Mouse (Mus musculus): ENCODE measurements around the gene Trim65. TPM values are rescaled to one million over a fixed set of nuclear protein-coding genes. Genes with fewer than 3 reads are reported as not detected.
A peak's percentile ranks its signal among the peaks of the same experiment; 100 is the strongest.
"Not testable (repeated sequence)": the region's sequence is repeated elsewhere in the genome, so short reads cannot be mapped to it uniquely, and the experiment has no call there.

Trim65 gene
- polyA plus RNA-seq, 1 experiment from 2014 or later = 2.8 TPM

DNA sequence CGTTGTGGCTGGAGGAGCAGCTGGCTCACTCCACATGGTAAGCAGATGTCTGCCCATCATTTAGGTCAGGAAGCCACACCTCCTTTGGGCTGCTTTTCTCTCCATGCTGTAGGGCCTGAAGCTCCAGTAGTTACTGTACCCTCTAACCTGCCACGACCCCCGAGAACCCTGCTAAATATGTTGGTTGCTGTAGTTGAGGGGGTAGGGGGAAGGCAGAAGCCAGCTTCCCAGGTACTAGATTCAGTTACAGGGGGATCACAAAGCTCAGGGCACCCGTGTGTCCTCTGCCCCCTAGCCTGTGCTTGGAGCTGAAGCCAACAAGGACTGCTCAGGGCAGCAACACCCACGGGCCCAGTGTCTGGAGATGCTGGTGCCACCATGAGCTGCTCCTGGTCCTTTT lies 2.6 kb upstream of the Trim65 start:
- WGBS = 53% methylated on average over 5 of the region's 5 CpGs
- Histone ChIP-seq H3K27me3 (no peaks in the 10 kb centered on the region), H3K27ac (no peak overlapping the region), H3K9me3 (no peaks in the 10 kb centered on the region), H3K4me2 (no peak overlapping the region), H3K36me3 (peaks cover 43% of the 10 kb centered on the region), H3K4me3 (no peak overlapping the region), H3K4me1 (peaks cover 42% of the 10 kb centered on the region), H3K9ac (no peak overlapping the region)
- ATAC-seq (ENCODE audit: insufficient number of reproducible peaks, insufficient read depth, low FRiP score, low TSS enrichment, low read depth) = no peak

DNA sequence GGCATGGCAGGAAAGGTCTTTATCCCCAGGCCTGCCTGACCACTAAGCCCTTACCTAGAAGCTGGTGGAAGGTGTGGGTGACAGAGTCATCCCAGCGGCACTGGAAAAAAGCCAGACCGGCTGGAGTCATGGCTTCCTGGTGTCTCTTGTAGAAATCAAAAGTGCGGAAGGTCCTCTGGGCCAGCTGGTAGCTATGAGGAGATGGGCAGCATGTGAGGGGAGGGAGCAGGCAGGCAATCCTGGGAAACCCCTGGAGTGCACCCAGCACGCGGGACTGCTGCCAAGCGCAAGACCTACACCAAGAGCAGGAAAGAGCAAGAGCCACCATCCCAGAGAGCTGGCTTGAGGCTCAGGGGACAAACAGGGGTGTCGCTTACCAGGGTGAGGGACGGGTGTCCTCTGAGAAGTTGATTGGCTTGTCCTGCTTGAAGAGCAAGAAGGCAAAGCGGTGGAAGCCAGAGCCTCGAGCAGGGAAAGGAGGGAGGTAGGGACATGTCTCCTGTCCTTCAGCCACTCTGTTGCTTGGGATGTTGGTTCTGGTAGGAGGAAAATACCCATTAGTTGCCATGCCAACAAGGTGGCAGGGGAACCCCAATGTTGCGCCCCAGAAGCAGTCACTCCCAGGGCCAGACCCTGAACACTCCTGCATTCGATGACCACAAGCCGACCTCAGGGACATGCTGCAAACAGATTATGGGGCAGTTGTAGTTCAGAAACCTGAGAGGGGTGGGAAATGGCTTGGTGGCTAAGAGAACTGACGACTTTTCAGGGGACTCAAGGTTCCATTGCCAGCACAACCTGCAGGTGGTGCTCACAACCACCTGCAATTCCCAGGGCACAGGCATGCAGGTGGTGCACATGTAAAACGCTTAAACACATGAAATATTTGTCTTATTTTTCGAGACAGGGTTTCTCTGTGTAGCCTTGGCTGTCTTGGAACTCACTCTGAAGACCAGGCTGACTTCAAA lies 1.7 kb upstream of the Trim65 start:
- Histone ChIP-seq H3K27me3 (no peaks in the 10 kb centered on the region), H3K4me3 (no peak overlapping the region), H3K9ac (0 out of 2 replicates have a peak overlapping the region, but pooled peaks have one; percentile 27), H3K4me2 (no peak overlapping the region), H3K27ac (no peak overlapping the region), H3K4me1 (peaks cover 39% of the 10 kb centered on the region), H3K9me3 (no peaks in the 10 kb centered on the region), H3K36me3 (peaks cover 43% of the 10 kb centered on the region)
- no peak for ATAC-seq (ENCODE audit: insufficient number of reproducible peaks, insufficient read depth, low FRiP score, low TSS enrichment, low read depth)
- 76% methylated on average over 16 of the region's 16 CpGs for WGBS

DNA sequence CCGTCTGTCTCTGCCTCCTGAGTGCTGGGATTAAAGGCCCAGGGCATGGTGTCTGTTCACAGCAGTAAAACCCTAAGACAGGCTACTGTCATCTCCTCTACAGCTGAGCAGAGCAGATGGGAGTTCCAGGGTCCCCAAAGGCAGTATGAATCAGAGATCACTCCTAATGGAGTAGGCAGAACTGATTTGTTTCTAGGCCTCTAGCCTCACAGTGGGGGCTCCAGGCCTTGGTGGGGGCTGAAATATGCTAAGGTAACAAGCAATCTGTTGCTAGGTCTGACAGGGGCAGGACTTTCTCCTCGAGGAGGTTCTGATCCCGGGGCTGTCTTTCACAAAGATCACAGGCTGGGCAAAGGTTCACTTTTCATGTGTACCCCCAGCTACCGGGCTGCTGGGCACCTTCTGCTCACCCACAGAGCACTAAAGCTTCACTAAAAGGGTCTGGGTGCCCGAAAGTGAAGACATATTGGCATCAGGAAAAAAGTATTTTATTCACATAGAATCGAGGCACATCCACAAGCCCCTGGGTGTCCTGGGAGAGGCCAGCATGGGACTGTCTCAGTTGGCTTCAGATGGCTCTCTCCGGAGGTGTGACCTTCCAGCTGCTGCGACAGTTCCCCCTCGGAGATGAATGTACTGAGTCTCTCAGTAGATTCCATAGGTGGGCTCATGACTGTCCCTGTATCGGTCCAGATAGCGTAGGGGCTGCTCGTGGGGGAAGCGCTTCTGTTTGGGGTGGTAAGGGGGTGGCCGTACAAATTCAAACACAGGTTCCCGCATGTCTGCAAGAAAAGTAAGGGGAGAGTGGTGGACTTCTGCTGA lies 632 bp upstream of the Trim65 start:
- Histone ChIP-seq H3K27me3 (no peaks in the 10 kb centered on the region), H3K27ac (peak overlapping the region; percentile 90), H3K4me2 (peak overlapping the region; percentile 71), H3K9me3 (no peaks in the 10 kb centered on the region), H3K36me3 (peaks cover 44% of the 10 kb centered on the region), H3K4me1 (peaks cover 47% of the 10 kb centered on the region), H3K4me3 (peak overlapping the region; percentile 62), H3K9ac (peak overlapping the region; percentile 83)
- ATAC-seq (ENCODE audit: insufficient number of reproducible peaks, insufficient read depth, low FRiP score, low TSS enrichment, low read depth) = no peak
- 84% methylated on average over 15 of the region's 15 CpGs for WGBS

DNA sequence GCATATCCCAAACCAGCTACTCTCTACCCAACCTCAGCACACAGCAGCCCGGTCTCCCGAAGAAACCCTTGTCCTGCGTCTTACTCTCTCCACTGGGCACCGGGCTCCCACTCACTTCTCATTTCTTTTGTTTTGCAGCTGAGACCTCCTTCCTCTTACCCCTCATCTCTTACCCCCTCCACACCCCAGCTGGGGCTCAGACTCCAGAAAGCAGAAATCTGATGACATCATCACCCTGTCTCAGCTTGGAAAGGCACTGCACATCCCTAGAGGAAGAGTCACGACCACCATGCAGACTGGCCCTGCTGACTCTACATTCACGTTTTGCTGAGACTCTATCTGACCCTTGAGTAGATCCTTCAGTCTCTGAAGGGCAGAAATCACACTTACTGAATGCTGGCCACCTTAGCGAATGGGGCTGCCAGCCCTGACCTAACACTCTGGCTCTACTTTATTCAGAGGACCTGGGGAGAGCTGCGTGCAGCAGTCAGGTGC lies 888 bp downstream of the Trim65 start:
- Histone ChIP-seq H3K9me3 (no peaks in the 10 kb centered on the region), H3K27ac (peak overlapping the region; percentile 90; the same call in 1 of the 2 replicates), H3K9ac (peak overlapping the region; percentile 83), H3K4me3 (peak overlapping the region; percentile 62), H3K4me1 (peaks cover 47% of the 10 kb centered on the region), H3K4me2 (peak overlapping the region; percentile 71), H3K36me3 (peaks cover 47% of the 10 kb centered on the region), H3K27me3 (no peaks in the 10 kb centered on the region)
- WGBS = 43% methylated on average over 8 of the region's 8 CpGs
- no peak; the same call in 1 of the 2 replicates for ATAC-seq (ENCODE audit: insufficient number of reproducible peaks, insufficient read depth, low FRiP score, low TSS enrichment, low read depth)

DNA sequence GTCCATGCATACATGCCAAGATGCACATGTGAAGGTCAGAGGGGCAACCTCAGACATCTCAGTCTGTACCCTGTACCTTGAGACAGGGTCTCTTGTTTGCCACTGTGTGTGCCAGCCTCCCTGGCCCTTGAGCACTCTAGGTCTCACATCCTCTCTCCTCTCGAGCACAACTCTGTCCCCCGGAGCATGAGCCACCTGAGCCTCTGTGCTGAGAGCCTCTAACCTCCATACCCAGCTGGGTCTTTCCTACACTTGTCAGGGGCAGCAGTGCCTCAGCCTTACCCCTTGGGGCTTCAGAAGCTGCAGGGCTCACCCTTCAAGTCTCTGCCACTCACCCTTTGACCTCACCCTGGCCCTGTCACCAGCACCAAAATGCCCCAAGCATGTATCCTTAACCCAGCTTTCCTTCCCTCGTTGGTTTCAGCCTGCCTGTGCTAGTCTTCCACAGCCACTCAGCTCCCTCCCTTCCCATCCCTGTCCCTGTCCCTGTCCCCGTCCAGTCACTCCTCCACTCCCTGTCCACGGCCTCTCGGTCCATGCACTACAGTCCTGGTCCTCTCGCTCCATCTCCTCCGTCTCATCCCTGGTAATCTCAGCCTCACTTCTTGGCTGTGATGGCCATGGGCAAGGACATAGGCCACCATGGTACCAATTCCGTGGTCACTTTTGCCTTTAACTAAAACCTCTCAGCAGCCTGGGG lies 1.7 kb downstream of the Trim65 start:
- peaks cover 47% of the 10 kb centered on the region for H3K4me1 ChIP-seq
- WGBS = 75% methylated on average over 9 of the region's 9 CpGs

DNA sequence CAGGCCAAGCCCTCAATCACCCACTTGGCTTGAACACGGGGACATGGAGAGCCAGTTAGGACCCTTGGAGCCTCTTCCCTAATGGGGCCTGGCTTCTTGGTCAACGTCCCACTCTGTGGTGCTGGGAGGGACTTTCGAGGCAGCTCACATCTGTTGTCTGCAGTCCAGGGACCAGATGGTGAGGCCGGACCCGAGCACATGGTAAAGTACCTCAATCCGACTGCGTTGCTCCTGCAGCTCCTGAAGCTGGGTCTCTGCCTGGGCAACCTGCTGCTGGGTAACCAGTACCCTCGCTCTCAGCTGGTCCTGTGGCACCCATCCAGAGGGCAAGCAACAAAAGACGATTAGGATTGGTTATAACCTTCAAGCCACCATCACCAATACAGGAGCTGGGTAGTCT lies 2.9 kb downstream of the Trim65 start:
- no peaks in the 10 kb centered on the region for H3K27me3 ChIP-seq
- no peak for ATAC-seq (ENCODE audit: insufficient number of reproducible peaks, insufficient read depth, low FRiP score, low TSS enrichment, low read depth)
- 0 out of 2 replicates have a peak overlapping the region, but pooled peaks have one; percentile 29 for H3K4me3 ChIP-seq
- H3K9ac ChIP-seq = peak overlapping the region; percentile 65; the same call in 1 of the 2 replicates
- H3K27ac ChIP-seq = peak overlapping the region; percentile 60; the same call in 1 of the 2 replicates
- H3K4me1 ChIP-seq = peaks cover 41% of the 10 kb centered on the region
- H3K9me3 ChIP-seq = no peaks in the 10 kb centered on the region
- peak overlapping the region; percentile 53 for H3K4me2 ChIP-seq
- H3K36me3 ChIP-seq = peaks cover 41% of the 10 kb centered on the region
- WGBS = 75% methylated on average over 9 of the region's 9 CpGs

More for the DNA sequence above, 1.7 kb downstream of the Trim65 start:
- Histone ChIP-seq H3K4me3 (no peak overlapping the region), H3K27me3 (no peaks in the 10 kb centered on the region), H3K27ac (no peak overlapping the region), H3K4me2 (peak overlapping the region; percentile 71; the same call in 1 of the 2 replicates), H3K9ac (peak overlapping the region; percentile 83), H3K36me3 (peaks cover 40% of the 10 kb centered on the region), H3K9me3 (no peaks in the 10 kb centered on the region)
- no peak for ATAC-seq (ENCODE audit: insufficient number of reproducible peaks, insufficient read depth, low FRiP score, low TSS enrichment, low read depth)

DNA sequence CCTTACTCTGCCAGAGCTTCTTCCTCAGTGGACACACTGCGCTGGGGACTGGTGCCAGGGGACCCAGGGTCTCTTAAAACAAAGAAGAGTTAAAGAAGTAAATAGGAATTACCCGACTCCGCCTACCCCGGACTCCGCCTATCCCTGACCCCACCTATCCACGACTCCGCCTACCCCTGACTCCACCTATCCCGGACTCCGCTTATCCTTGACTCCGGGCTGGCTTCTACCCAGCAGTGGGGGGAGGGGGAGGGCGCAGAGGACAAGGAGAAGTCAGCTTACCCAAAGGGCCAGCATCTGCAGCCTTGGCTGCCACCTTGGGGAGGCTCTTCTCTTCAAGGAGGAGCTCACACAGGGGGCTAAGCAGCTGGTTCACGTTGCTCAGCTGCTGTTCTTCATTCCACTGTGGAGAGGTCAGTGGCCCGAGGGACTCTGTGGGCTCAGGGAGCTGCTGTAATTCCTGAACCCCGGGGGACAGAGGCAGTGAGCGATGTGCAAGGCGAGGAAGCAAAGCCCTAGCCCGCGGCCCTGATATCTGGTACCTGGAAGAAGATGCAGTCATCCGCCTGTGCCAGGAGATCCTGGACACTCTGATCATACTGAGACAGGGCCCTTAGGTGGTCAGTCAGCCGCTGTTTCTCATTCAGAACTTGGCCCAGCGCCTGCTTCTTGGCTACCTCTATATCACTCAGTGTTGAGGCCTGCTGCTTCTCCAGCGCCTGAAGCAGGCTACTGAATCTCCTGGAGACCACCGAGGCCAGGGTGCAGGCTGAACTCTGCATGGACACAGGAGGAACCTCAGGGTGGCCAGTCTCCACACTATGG lies 3.6 kb downstream of the Trim65 start, which contains the start of gene Trim47:
Gene Trim47 (minus strand): TSS at position 55 of the 825 bp plus-strand sequence.
- peaks cover 35% of the 10 kb centered on the region for H3K4me1 ChIP-seq
- H3K27me3 ChIP-seq = no peaks in the 10 kb centered on the region
- H3K4me2 ChIP-seq = peak within 1 kb of the TSS; percentile 53
- 24% methylated on average over 23 of the region's 23 CpGs for WGBS
- H3K4me3 ChIP-seq = peak within 1 kb of the TSS; percentile 29
- 0 out of 2 replicates have a peak, but pooled peaks have one; percentile 13 for ATAC-seq (ENCODE audit: insufficient number of reproducible peaks, insufficient read depth, low FRiP score, low TSS enrichment, low read depth)
- peak within 1 kb of the TSS; percentile 60 for H3K27ac ChIP-seq
- peaks cover 39% of the 10 kb centered on the region for H3K36me3 ChIP-seq
- peak within 1 kb of the TSS; percentile 65; the same call in 1 of the 2 replicates for H3K9ac ChIP-seq
- H3K9me3 ChIP-seq = no peaks in the 10 kb centered on the region

DNA sequence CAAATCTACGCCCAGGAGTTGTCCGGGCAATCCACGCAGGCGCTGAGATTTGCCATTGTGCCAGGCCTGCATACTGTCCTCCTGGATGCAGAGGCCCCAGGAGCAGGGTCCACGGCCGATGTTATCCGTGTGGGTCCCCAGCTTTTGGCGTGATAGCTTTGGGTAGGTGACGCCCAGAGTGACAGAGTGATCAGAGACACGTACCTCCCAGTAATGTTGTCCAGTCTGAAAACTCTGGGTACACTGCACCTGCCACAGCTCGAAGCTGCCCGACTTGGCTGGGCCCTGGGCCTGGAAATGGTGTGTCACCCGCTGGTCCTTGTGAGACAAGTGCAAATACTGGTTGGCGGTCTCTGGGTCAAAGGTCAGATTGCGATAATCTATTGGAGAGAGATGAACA lies 4.7 kb downstream of the Trim65 start:
- peak overlapping the region; percentile 53 for H3K4me2 ChIP-seq
- no peak for ATAC-seq (ENCODE audit: insufficient number of reproducible peaks, insufficient read depth, low FRiP score, low TSS enrichment, low read depth)
- 93% methylated on average over 15 of the region's 15 CpGs for WGBS
- H3K4me3 ChIP-seq = no peak overlapping the region
- H3K9me3 ChIP-seq = no peaks in the 10 kb centered on the region
- peaks cover 29% of the 10 kb centered on the region for H3K4me1 ChIP-seq
- peaks cover 32% of the 10 kb centered on the region for H3K36me3 ChIP-seq
- H3K9ac ChIP-seq = no peak overlapping the region
- no peaks in the 10 kb centered on the region for H3K27me3 ChIP-seq
- H3K27ac ChIP-seq = no peak overlapping the region

DNA sequence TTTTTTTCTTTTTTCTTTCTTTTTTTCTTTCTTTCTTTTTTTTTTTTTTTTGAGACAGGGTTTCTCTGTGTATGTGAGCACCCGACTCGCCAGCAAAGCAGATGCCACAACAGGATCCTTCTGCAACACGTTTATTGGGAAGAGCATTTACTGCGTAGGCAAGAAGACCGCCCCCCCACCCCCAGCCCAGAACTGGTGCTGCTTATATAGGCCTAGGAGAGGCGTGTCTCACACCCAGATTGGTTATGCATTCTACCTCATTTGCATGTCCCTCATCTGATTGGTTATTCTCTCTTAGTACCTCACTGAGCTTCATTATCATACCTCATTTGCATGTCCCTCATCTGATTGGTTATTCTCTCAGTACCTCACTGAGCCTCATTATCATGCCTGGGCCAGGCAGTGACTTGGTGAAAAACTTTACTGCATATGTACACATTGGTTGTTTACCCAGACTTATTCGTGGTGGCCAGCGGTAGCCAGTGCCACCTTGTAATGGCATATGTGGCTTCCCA lies 9.1 kb downstream of the Trim65 start:
- 94% methylated on average over 8 of the region's 8 CpGs for WGBS
- peaks cover 32% of the 10 kb centered on the region for H3K36me3 ChIP-seq
- not testable (repeated sequence) for H3K27me3 ChIP-seq; H3K9ac ChIP-seq; H3K9me3 ChIP-seq; H3K4me3 ChIP-seq; ATAC-seq (ENCODE audit: insufficient number of reproducible peaks, insufficient read depth, low FRiP score, low TSS enrichment, low read depth); H3K27ac ChIP-seq; H3K4me2 ChIP-seq; H3K4me1 ChIP-seq

DNA sequence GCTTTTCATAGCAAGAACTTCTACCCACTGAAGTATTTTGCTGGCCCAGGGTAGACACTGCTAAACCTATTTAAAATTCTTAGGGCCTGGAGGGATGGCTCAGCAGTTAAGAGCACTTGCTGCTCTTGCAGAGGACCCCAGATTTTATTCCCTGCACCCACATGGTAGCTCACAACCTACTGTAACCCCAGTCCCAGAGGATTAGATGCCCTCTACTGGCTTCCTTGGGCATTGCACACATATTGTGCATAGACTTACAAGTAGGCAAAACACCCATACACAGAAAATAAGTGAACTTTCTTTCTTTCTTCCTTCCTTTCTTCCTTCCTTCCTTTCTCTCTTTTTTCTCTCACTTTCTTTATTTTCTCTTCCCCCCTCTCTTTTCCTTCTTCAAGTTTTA lies 13.1 kb downstream of the Trim65 start:
- H3K27ac ChIP-seq = peak overlapping the region; percentile 84
- ATAC-seq (ENCODE audit: insufficient number of reproducible peaks, insufficient read depth, low FRiP score, low TSS enrichment, low read depth) = no peak

More for the DNA sequence above, 13.1 kb downstream of the Trim65 start:
- Histone ChIP-seq H3K36me3 (peaks cover 8% of the 10 kb centered on the region; the same call in 1 of the 2 replicates), H3K4me1 (peaks cover 10% of the 10 kb centered on the region; the same call in 1 of the 2 replicates), H3K4me3 (no peak overlapping the region), H3K27me3 (no peaks in the 10 kb centered on the region), H3K4me2 (no peak overlapping the region), H3K9me3 (no peaks in the 10 kb centered on the region), H3K9ac (no peak overlapping the region)
